Mouse (Mus musculus) cortical plate, adult 2 months (tissue): Measurements from ENCODE around the gene Sh2b3.

Experiments
- CTCF ChIP-seq: fragments of 200-500 bp; IDR thresholded peaks from 2 replicates; pipeline ENCODE4 v1.5.1; 2011; ENCODE audit warnings: mild to moderate bottlenecking, control low read depth, low read length; ENCODE audit not compliant: insufficient read depth; ENCODE audit errors: extremely low read depth
- POLR2A ChIP-seq: fragments of 200-500 bp; IDR thresholded peaks from 2 replicates; pipeline ENCODE4 v1.6.1; 2011; ENCODE audit warnings: mild to moderate bottlenecking, low read length, control low read depth; ENCODE audit not compliant: insufficient read depth; ENCODE audit errors: extremely low read depth

GRCm38 (mm10) chr5:121864330-121864729, 26.9 kb upstream of the Sh2b3 start:
- TF ChIP-seq CTCF, result no peak
- no peak for TF ChIP-seq POLR2A
